32 mouse cellular contexts compared by ENCODE assay signal in genomic region chr7:91674401-91674800, GRCm38 (mm10).
"Had no signal": no experiment of that assay in that cellular context is flagged by ENCODE, and none has a peak within 500 bp of the region (broad histone marks: within the 10 kb centered on the region; RNA-seq: fewer than 3 reads in every experiment).

No protein-coding gene starts in this region.

- H3K36me3 ChIP-seq: heart, embryonic 10.5 days; heart, embryonic 12.5 days; heart, embryonic 13.5 days; heart, embryonic 15.5 days; hindbrain, embryonic 10.5 days; hindbrain, embryonic 12.5 days; hindbrain, embryonic 13.5 days; hindbrain, embryonic 15.5 days; kidney, embryonic 15.5 days had no signal

- ATAC-seq: hindbrain, embryonic 16.5 days; hindbrain, postnatal 0 days; inflammation-experienced regulatory T-cells, adult 6 months had no signal

- H3K27me3 ChIP-seq: heart, embryonic 12.5 days; heart, embryonic 13.5 days; heart, embryonic 15.5 days; hindbrain, embryonic 12.5 days; hindbrain, embryonic 13.5 days; hindbrain, embryonic 15.5 days; kidney, embryonic 15.5 days had no signal

- H3K27ac ChIP-seq: heart, embryonic 10.5 days; heart, embryonic 13.5 days; heart, embryonic 15.5 days; hindbrain, embryonic 10.5 days; hindbrain, embryonic 12.5 days; hindbrain, embryonic 13.5 days; hindbrain, embryonic 14.5 days; hindbrain, embryonic 15.5 days; hindbrain, postnatal 0 days; kidney, embryonic 15.5 days; kidney, postnatal 0 days; left cerebral cortex, adult 2 months had no signal

- H3K4me2 ChIP-seq: heart, embryonic 11.5 days; heart, embryonic 12.5 days; heart, embryonic 13.5 days; heart, embryonic 15.5 days; hindbrain, embryonic 12.5 days; hindbrain, embryonic 13.5 days; hindbrain, embryonic 14.5 days; hindbrain, embryonic 15.5 days; kidney, embryonic 15.5 days had no signal

- H3K9me3 ChIP-seq: heart, embryonic 10.5 days; heart, embryonic 12.5 days; heart, embryonic 13.5 days; heart, embryonic 15.5 days; hindbrain, embryonic 10.5 days; hindbrain, embryonic 12.5 days; hindbrain, embryonic 13.5 days; hindbrain, embryonic 15.5 days; kidney, embryonic 15.5 days had no signal

- DNase-seq: heart, postnatal 10 days; heart, postnatal 14 days; heart, postnatal 36 days; heart, postnatal 4 days; kidney, adult 11 months; kidney, adult 18-20 months; kidney, adult 2 months; kidney, adult 8-10 months; kidney, adult 9 months; kidney, postnatal 10 days; kidney, postnatal 14 days; kidney, postnatal 25 days; kidney, postnatal 36 days; kidney, postnatal 4 days; layer of hippocampus, adult 9-11 months; layer of hippocampus, postnatal 36 days had no signal

- H3K9ac ChIP-seq: heart, embryonic 12.5 days; heart, embryonic 13.5 days; heart, embryonic 15.5 days; hindbrain, embryonic 12.5 days; hindbrain, embryonic 13.5 days; hindbrain, embryonic 14.5 days; hindbrain, embryonic 15.5 days; kidney, embryonic 15.5 days had no signal

- H3K4me1 ChIP-seq: heart, embryonic 10.5 days; heart, embryonic 12.5 days; heart, embryonic 13.5 days; heart, embryonic 15.5 days; hindbrain, embryonic 12.5 days; hindbrain, embryonic 15.5 days; kidney, embryonic 15.5 days had no signal

- H3K4me3 ChIP-seq: heart, embryonic 10.5 days; heart, embryonic 12.5 days; heart, embryonic 13.5 days; heart, embryonic 15.5 days; hindbrain, embryonic 10.5 days; hindbrain, embryonic 12.5 days; hindbrain, embryonic 13.5 days; hindbrain, embryonic 15.5 days; kidney, embryonic 15.5 days; left cerebral cortex, adult 2 months had no signal
